Mouse (Mus musculus) forebrain, embryonic 14.5 days (tissue): ENCODE measurements around the gene Rtf2. TPM values are rescaled to one million over a fixed set of nuclear protein-coding genes. Genes with fewer than 3 reads are reported as not detected.

Experiments
- ATAC-seq: fragments of 200-750 bp; cut with Nextera tagmentation; 2 replicates; pipeline ENCODE4 v1.8.0; 2017; ENCODE audit warnings: mild to moderate bottlenecking, moderate library complexity
- DNase-seq: peaks from one replicate; pipeline ENCODE4 v3.0.0-alpha.2; 2015; ENCODE audit warnings: low spot score
- H3K27ac ChIP-seq: fragments of 300-500 bp; sonication (generic); 2 replicates; pipeline ENCODE4 v1.5.1; 2014; ENCODE audit warnings: low read depth, mild to moderate bottlenecking, control low read depth, low read length, moderate library complexity
- H3K27me3 ChIP-seq: fragments of 300-500 bp; sonication (generic); replicated peaks from 2 replicates; pipeline ENCODE4 v1.6.1; 2014; ENCODE audit warnings: low read length, control low read depth, mixed read lengths; ENCODE audit not compliant: control insufficient read depth, insufficient read depth
- H3K36me3 ChIP-seq: fragments of 300-500 bp; sonication (generic); 2 replicates; pipeline ENCODE4 v1.6.1; 2014; ENCODE audit warnings: low read length, control low read depth; ENCODE audit not compliant: control insufficient read depth, insufficient read depth
- H3K4me1 ChIP-seq: fragments of 300-500 bp; sonication (generic); 2 replicates; pipeline ENCODE4 v1.6.1; 2014; ENCODE audit warnings: antibody characterized with exemption, low read length, control low read depth; ENCODE audit not compliant: control insufficient read depth, insufficient read depth
- H3K4me2 ChIP-seq: fragments of 300-500 bp; sonication (generic); 2 replicates; pipeline ENCODE4 v1.6.1; 2014; ENCODE audit warnings: mild to moderate bottlenecking, control low read depth, low read length
- H3K4me3 ChIP-seq: fragments of 300-500 bp; sonication (generic); 2 replicates; pipeline ENCODE4 v1.5.1; 2014; ENCODE audit warnings: low read depth, low read length, control low read depth
- H3K9ac ChIP-seq: fragments of 300-500 bp; sonication (generic); 2 replicates; pipeline ENCODE4 v1.6.1; 2014; ENCODE audit warnings: mild to moderate bottlenecking, low read length, control low read depth, moderate library complexity
- H3K9me3 ChIP-seq: fragments of 300-500 bp; sonication (generic); replicated peaks from 2 replicates; pipeline ENCODE4 v1.6.1; 2016; ENCODE audit warnings: low read length, control low read depth, mixed read lengths; ENCODE audit not compliant: control insufficient read depth
- WGBS: fragments of 180-500 bp; shearing (Covaris S2); extraction: QIAGEN DNeasy Blood & Tissue Kit; methylation state at CpG from one replicate; pipeline ENCODE4 v1.1.7; 2014; 5-methylcytosine and 5-hydroxymethylcytosine counted together
- polyA plus RNA-seq: library from polyadenylated mRNA; unstranded; fragments of >200 nt; fragmentation: Nextera tagmentation; extraction: Ambion mirVana; gene quantifications from 2 replicates; pipeline ENCODE4 v1.2.1, GENCODE M21; 2014

Gene Rtf2
- polyA plus RNA-seq, 1 experiment from 2014 or later = 106 TPM

GRCm38 (mm10) chr2:172506121-172506520, 65.8 kb downstream of the Rtf2 start:
- H3K36me3 ChIP-seq = no peaks in the 10 kb centered on the region
- no peak for ATAC-seq
- H3K9me3 ChIP-seq = no peaks in the 10 kb centered on the region
- 86% methylated on average over 7 of the region's 7 CpGs for WGBS
- H3K4me2 ChIP-seq = no peak overlapping the region
- H3K27ac ChIP-seq = no peak overlapping the region
- H3K9ac ChIP-seq = no peak overlapping the region
- H3K4me1 ChIP-seq = no peaks in the 10 kb centered on the region
- DNase-seq = no peak
- no peaks in the 10 kb centered on the region for H3K27me3 ChIP-seq
- no peak overlapping the region for H3K4me3 ChIP-seq

DNA sequence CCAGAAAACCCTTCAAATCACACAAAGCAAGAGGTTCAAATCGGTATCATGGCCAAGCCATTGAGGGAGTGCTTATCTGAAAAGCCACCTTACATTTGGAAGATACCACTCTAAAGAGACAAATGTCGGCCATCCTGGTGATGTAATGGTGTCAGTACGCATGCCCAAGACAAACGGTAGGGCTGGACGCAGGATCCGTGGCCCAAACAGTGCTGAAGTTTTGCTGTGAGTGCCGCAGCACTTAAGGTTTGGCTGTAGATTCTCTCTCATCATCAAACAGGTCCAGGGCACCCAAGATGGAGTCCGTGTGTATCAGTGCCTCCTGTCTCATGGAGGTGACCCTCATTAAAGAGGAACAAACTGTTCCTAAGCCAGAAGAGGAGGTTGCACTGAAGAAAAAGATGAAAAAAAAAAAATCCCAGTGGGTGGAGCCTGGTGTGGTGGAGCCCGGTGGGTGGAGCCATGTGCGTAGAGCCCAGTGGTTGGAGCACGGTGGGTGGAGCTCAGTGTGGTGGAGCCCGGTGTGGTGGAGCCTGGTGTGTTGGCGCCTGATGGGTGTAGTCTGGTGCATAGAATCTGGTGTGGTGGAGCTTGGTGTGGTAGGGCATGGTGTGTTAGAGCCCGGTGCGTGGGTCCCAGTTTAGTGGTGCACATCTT, 69.8 kb downstream of the Rtf2 start:
- Histone ChIP-seq H3K36me3 (no peaks in the 10 kb centered on the region), H3K27me3 (no peaks in the 10 kb centered on the region), H3K4me3 (no peak overlapping the region), H3K4me1 (no peaks in the 10 kb centered on the region), H3K4me2 (no peak overlapping the region), H3K9ac (no peak overlapping the region), H3K9me3 (no peaks in the 10 kb centered on the region), H3K27ac (no peak overlapping the region)
- WGBS = 90% methylated on average over 15 of the region's 15 CpGs
- no peak for DNase-seq
- ATAC-seq = no peak

GRCm38 (mm10) chr2:172510899-172511298, 70.5 kb downstream of the Rtf2 start:
- H3K9me3 ChIP-seq = no peaks in the 10 kb centered on the region
- H3K27ac ChIP-seq = no peak overlapping the region
- no peak overlapping the region for H3K4me3 ChIP-seq
- H3K27me3 ChIP-seq = no peaks in the 10 kb centered on the region
- no peaks in the 10 kb centered on the region for H3K36me3 ChIP-seq
- 63% methylated on average over 3 of the region's 3 CpGs for WGBS
- ATAC-seq (no peak), DNase-seq (no peak)
- H3K4me2 ChIP-seq = no peak overlapping the region
- no peak overlapping the region for H3K9ac ChIP-seq
- H3K4me1 ChIP-seq = no peaks in the 10 kb centered on the region

GRCm38 (mm10) chr2:172516407-172516992, 76.1 kb downstream of the Rtf2 start:
- Histone ChIP-seq H3K4me2 (no peak overlapping the region), H3K4me1 (no peaks in the 10 kb centered on the region), H3K4me3 (no peak overlapping the region), H3K9me3 (no peaks in the 10 kb centered on the region), H3K9ac (no peak overlapping the region), H3K27ac (no peak overlapping the region), H3K27me3 (no peaks in the 10 kb centered on the region), H3K36me3 (no peaks in the 10 kb centered on the region)
- ATAC-seq (no peak), DNase-seq (no peak)
- 33% methylated on average over 11 of the region's 11 CpGs for WGBS

Other genes starting within 250 kb of the Rtf2 start
- gene Mc3r, start 192.1 kb upstream of the Rtf2 start, polyA plus RNA-seq = 0.07 and 0.55 TPM in 2 replicates
- gene Fam210b, start 95.0 kb upstream of the Rtf2 start, polyA plus RNA-seq = 51.5 and 53.1 TPM in 2 replicates
- 61.8 and 74.2 TPM in 2 replicates for gene Aurka, start 70.0 kb upstream of the Rtf2 start, polyA plus RNA-seq
- 37.8 and 38.6 TPM in 2 replicates for gene Cstf1, start 69.9 kb upstream of the Rtf2 start, polyA plus RNA-seq
- 0.10 and 0.28 TPM in 2 replicates for gene Cass4, start 46.8 kb upstream of the Rtf2 start, polyA plus RNA-seq
- gene Gcnt7, start 18.0 kb downstream of the Rtf2 start, polyA plus RNA-seq = 0.28 and 0.58 TPM in 2 replicates
- gene Fam209, start 32.0 kb downstream of the Rtf2 start, polyA plus RNA-seq = 0.44 and 0.67 TPM in 2 replicates
- gene Tfap2c, start 109.0 kb downstream of the Rtf2 start, polyA plus RNA-seq = 20.6 and 21.8 TPM in 2 replicates